Mouse (Mus musculus) limb, embryonic 14.5 days (tissue): ENCODE results near the gene Cir1. TPM values are rescaled to one million over a fixed set of nuclear protein-coding genes. Genes with fewer than 3 reads are reported as not detected.

Experiments used
- ATAC-seq: fragments of 200-750 bp; cut with Nextera tagmentation; 2 replicates; pipeline ENCODE4 v1.8.0; 2017; ENCODE audit warnings: low read depth, moderate number of reproducible peaks, moderate TSS enrichment; ENCODE audit not compliant: low FRiP score
- DNase-seq: peaks from one replicate; pipeline ENCODE4 v3.0.0-alpha.2; 2015; ENCODE audit warnings: low spot score
- H3K27ac ChIP-seq: fragments of 300-500 bp; sonication (generic); replicated peaks from 2 replicates; pipeline ENCODE4 v1.5.1; 2014; ENCODE audit warnings: low read depth, mild to moderate bottlenecking, low read length, moderate library complexity, mixed read lengths
- H3K27me3 ChIP-seq: fragments of 300-500 bp; sonication (generic); 2 replicates; pipeline ENCODE4 v1.6.1; 2014; ENCODE audit warnings: low read length, mixed read lengths; ENCODE audit not compliant: control insufficient read depth, insufficient read depth
- H3K36me3 ChIP-seq: fragments of 300-500 bp; sonication (generic); 2 replicates; pipeline ENCODE4 v1.6.1; 2014; ENCODE audit warnings: mild to moderate bottlenecking, low read length, moderate library complexity, mixed read lengths; ENCODE audit not compliant: control insufficient read depth, insufficient read depth
- H3K4me1 ChIP-seq: fragments of 300-500 bp; sonication (generic); 2 replicates; pipeline ENCODE4 v1.6.1; 2014; ENCODE audit warnings: antibody characterized with exemption, low read length, mixed read lengths; ENCODE audit not compliant: control insufficient read depth, insufficient read depth
- H3K4me2 ChIP-seq: fragments of 300-500 bp; sonication (generic); replicated peaks from 2 replicates; pipeline ENCODE4 v1.6.1; 2014; ENCODE audit warnings: low read depth, mild to moderate bottlenecking, low read length, moderate library complexity; ENCODE audit not compliant: severe bottlenecking
- H3K4me3 ChIP-seq: fragments of 300-500 bp; sonication (generic); replicated peaks from 2 replicates; pipeline ENCODE4 v1.5.1; 2014; ENCODE audit warnings: low read length
- H3K9ac ChIP-seq: fragments of 300-500 bp; sonication (generic); 2 replicates; pipeline ENCODE4 v1.6.1; 2014; ENCODE audit warnings: mild to moderate bottlenecking, low read depth, low read length, moderate library complexity; ENCODE audit not compliant: severe bottlenecking
- H3K9me3 ChIP-seq: fragments of 300-500 bp; sonication (generic); 2 replicates; pipeline ENCODE4 v1.6.1; 2016; ENCODE audit warnings: low read length; ENCODE audit not compliant: control insufficient read depth
- POLR2A ChIP-seq: fragments of 200-500 bp; IDR thresholded peaks from 2 replicates; pipeline ENCODE4 v1.8.0; 2012; ENCODE audit warnings: inconsistent platforms, mild to moderate bottlenecking, moderate library complexity, borderline replicate concordance; ENCODE audit not compliant: insufficient read depth, insufficient read length; ENCODE audit errors: extremely low read depth
- WGBS: fragments of 180-500 bp; shearing (Covaris S2); extraction: QIAGEN DNeasy Blood & Tissue Kit; methylation state at CpG from one replicate; pipeline ENCODE4 v1.1.7; 2014; 5-methylcytosine and 5-hydroxymethylcytosine counted together
- polyA plus RNA-seq, 2 experiments: library from polyadenylated mRNA; depleted of rRNA in 1 of 2; stranded (reverse) in 1 of 2; unstranded in 1 of 2; fragments of >200 nt; fragmentation: Nextera tagmentation in 1 of 2; extraction: Ambion mirVana in 1 of 2; gene quantifications; 2 replicates each; pipeline versions ENCODE4 v1.2.1 to v1.2.3; 2012 to 2014

Cir1 gene
- polyA plus RNA-seq, 2 experiments = 22.1 to 25.2 TPM

- ATAC-seq (no peak), DNase-seq (no peak)
- Histone ChIP-seq H3K9ac (no peak overlapping the region), H3K27ac (no peak overlapping the region), H3K4me1 (peaks cover 24% of the 10 kb centered on the region), H3K4me2 (no peak overlapping the region), H3K9me3 (no peaks in the 10 kb centered on the region), H3K27me3 (peaks cover 78% of the 10 kb centered on the region), H3K36me3 (no peaks in the 10 kb centered on the region), H3K4me3 (no peak overlapping the region)
- 4% methylated on average over 4 of the region's 4 CpGs for WGBS
- no peak for TF ChIP-seq POLR2A
These were observed 44.7 kb downstream of the Cir1 start for GRCm38 (mm10) chr2:73267818-73268217.

GRCm38 (mm10) chr2:73267231-73267630 lies 45.3 kb downstream of the Cir1 start:
- no peak overlapping the region for H3K4me3 ChIP-seq
- H3K9ac ChIP-seq = no peak overlapping the region
- H3K27ac ChIP-seq = no peak overlapping the region
- H3K4me1 ChIP-seq = peaks cover 20% of the 10 kb centered on the region
- no peaks in the 10 kb centered on the region for H3K36me3 ChIP-seq
- DNase-seq = no peak
- no peak for ATAC-seq
- WGBS = 21% methylated on average over 3 of the region's 3 CpGs
- no peaks in the 10 kb centered on the region for H3K9me3 ChIP-seq
- H3K4me2 ChIP-seq = no peak overlapping the region
- H3K27me3 ChIP-seq = peaks cover 72% of the 10 kb centered on the region
- no peak for TF ChIP-seq POLR2A

- no peak for TF ChIP-seq POLR2A
- Histone ChIP-seq H3K36me3 (no peaks in the 10 kb centered on the region), H3K9me3 (no peaks in the 10 kb centered on the region), H3K4me3 (no peak overlapping the region), H3K27ac (no peak overlapping the region), H3K9ac (no peak overlapping the region), H3K4me1 (peaks cover 20% of the 10 kb centered on the region), H3K27me3 (peaks cover 67% of the 10 kb centered on the region), H3K4me2 (no peak overlapping the region)
- WGBS = 43% methylated on average over 1 of the region's 1 CpGs
- DNase-seq (no peak), ATAC-seq (no peak)
These were observed 45.9 kb downstream of the Cir1 start for GRCm38 (mm10) chr2:73266623-73267022.

GRCm38 (mm10) chr2:73266011-73266410 lies 46.5 kb downstream of the Cir1 start:
- DNase-seq = no peak

GRCm38 (mm10) chr2:73264611-73265195 lies 47.8 kb downstream of the Cir1 start:
- 10% methylated on average over 11 of the region's 11 CpGs for WGBS
- TF ChIP-seq POLR2A = no peak
- Histone ChIP-seq H3K4me3 (peak overlapping the region; percentile 42), H3K4me1 (peaks cover 9% of the 10 kb centered on the region), H3K27ac (no peak overlapping the region), H3K9ac (no peak overlapping the region), H3K4me2 (peak overlapping the region; percentile 68), H3K36me3 (no peaks in the 10 kb centered on the region), H3K27me3 (peaks cover 49% of the 10 kb centered on the region), H3K9me3 (no peaks in the 10 kb centered on the region; the same call in 1 of the 2 replicates)
- ATAC-seq = no peak
- DNase-seq = no peak

More at GRCm38 (mm10) chr2:73266011-73266410, 46.5 kb downstream of the Cir1 start:
- H3K4me1 ChIP-seq = peaks cover 15% of the 10 kb centered on the region
- H3K9me3 ChIP-seq = no peaks in the 10 kb centered on the region; the same call in 1 of the 2 replicates
- no peak for ATAC-seq
- H3K4me3 ChIP-seq = no peak overlapping the region
- peaks cover 61% of the 10 kb centered on the region for H3K27me3 ChIP-seq
- WGBS = 6% methylated on average over 5 of the region's 5 CpGs
- no peak for TF ChIP-seq POLR2A
- H3K9ac ChIP-seq = no peak overlapping the region
- no peaks in the 10 kb centered on the region for H3K36me3 ChIP-seq
- H3K27ac ChIP-seq = no peak overlapping the region
- no peak overlapping the region for H3K4me2 ChIP-seq
